ENCODE assay signal across 28 mouse cellular contexts in the genomic region with DNA sequence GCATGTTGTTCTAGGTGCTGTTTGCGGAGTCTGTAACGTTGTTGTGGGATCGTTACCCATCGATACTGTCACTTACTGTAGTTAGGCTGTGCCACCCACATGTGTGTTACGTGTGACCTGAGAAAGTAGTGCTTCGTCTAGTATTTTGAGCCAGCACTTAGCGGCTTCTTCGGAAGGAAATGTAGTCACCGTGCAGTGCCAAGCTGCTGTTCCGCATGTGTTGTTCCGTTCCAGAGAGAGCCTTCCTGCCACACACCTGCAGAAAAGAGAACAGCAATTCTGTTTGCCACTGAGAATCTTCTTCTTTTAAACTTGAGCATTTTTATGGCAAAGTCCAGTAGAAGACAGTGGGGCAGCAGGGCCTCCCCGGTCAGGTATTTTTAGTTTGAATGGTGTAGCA.
DNase-seq lines count a peak whose midpoint lies in the region; ATAC-seq and TF ChIP-seq lines count a peak whose summit lies in the region.
"Had no signal": no experiment of that assay in that cellular context is flagged by ENCODE, and none has a peak within 500 bp of the region (broad histone marks: within the 10 kb centered on the region; RNA-seq: fewer than 3 reads in every experiment).

No protein-coding gene starts in this region.

- TF ChIP-seq CTCF in spleen, adult 2 months (IDR thresholded peaks at IDR 0.05; ENCODE audit: extremely low read depth, insufficient read depth, insufficient read length, insufficient replicate concordance) = no peak

- DNase-seq in hindbrain, embryonic 11.5 days (ENCODE audit: low spot score) = no peak
- peak; percentile 55 to 64 for DNase-seq in spleen, adult 2 months (ENCODE audit: low read depth in 1 of 2, low spot score in 2 of 2)
- no peak for DNase-seq in spleen, adult 12 weeks (ENCODE audit: low spot score)
- peak; percentile 24 for DNase-seq in thymus, postnatal 25 days
- DNase-seq in left cerebral cortex, postnatal 4 days = no peak
- no peak for DNase-seq in left cerebral cortex, adult 8-10 months (ENCODE audit: low spot score in 2 of 2)
- DNase-seq: adrenal gland, postnatal 25 days; cerebellum, adult 11-12 months; cerebellum, adult 9-11 months; embryo, embryonic 11 days; gastrocnemius, postnatal 25 days; heart, adult 2 months; kidney, adult 18-20 months; kidney, postnatal 25 days; liver; lung, embryonic 14.5 days; midbrain, embryonic 14.5 days; right cerebral cortex, adult 18-20 months had no signal

- H3K27ac ChIP-seq in hindbrain, embryonic 13.5 days = peak overlapping the region; percentile 20; the same call in 1 of the 2 replicates
- H3K27ac ChIP-seq in hindbrain, embryonic 11.5 days (ENCODE audit: low read depth, low read length) = no peak overlapping the region
- peak overlapping the region; percentile 84 for H3K27ac ChIP-seq in spleen, adult 2 months (ENCODE audit: insufficient read depth, low read length)
- H3K27ac ChIP-seq: embryonic facial prominence, embryonic 12.5 days; heart, adult 2 months; kidney, embryonic 15.5 days; left cerebral cortex, adult 2 months; liver, embryonic 15.5 days; macrophage had no signal

- intact Hi-C loops in left cerebral cortex, postnatal 4 days (cut with DNase I) = no loop called here

- no peak overlapping the region for H3K9ac ChIP-seq in hindbrain, embryonic 13.5 days
- H3K9ac ChIP-seq in hindbrain, embryonic 11.5 days (ENCODE audit: low read depth, low read length) = no peak overlapping the region
- H3K9ac ChIP-seq: embryonic facial prominence, embryonic 12.5 days; heart, embryonic 12.5 days; kidney, embryonic 15.5 days; liver, embryonic 15.5 days; lung, embryonic 14.5 days had no signal

- no peaks in the 10 kb centered on the region for H3K27me3 ChIP-seq in hindbrain, embryonic 13.5 days
- H3K27me3 ChIP-seq in hindbrain, embryonic 11.5 days (ENCODE audit: control insufficient read depth, insufficient read depth, low read length) = no peaks in the 10 kb centered on the region
- no peaks in the 10 kb centered on the region for H3K27me3 ChIP-seq in spleen, adult 2 months (ENCODE audit: control insufficient read depth, insufficient read depth, low read length)
- H3K27me3 ChIP-seq: embryonic facial prominence, embryonic 12.5 days; heart, embryonic 12.5 days; kidney, embryonic 15.5 days; liver, embryonic 15.5 days had no signal

- H3K4me1 ChIP-seq in hindbrain, embryonic 13.5 days (replicated peaks) = peaks cover 10% of the 10 kb centered on the region; the same call in 1 of the 2 replicates
- H3K4me1 ChIP-seq in hindbrain, embryonic 11.5 days (replicated peaks; ENCODE audit: control insufficient read depth, insufficient read depth, low read length) = no peaks in the 10 kb centered on the region
- peaks cover 3% of the 10 kb centered on the region; the same call in 1 of the 2 replicates for H3K4me1 ChIP-seq in spleen, adult 2 months (ENCODE audit: control insufficient read depth, insufficient read depth, insufficient read length)

- WGBS in hindbrain, embryonic 13.5 days = 93% methylated on average over 12 of the region's 12 CpGs
- 93% methylated on average over 12 of the region's 12 CpGs for WGBS in hindbrain, embryonic 11.5 days
- 48% methylated on average over 12 of the region's 12 CpGs for WGBS in spleen, adult 2 months

- no peaks in the 10 kb centered on the region for H3K36me3 ChIP-seq in hindbrain, embryonic 13.5 days
- no peaks in the 10 kb centered on the region for H3K36me3 ChIP-seq in hindbrain, embryonic 11.5 days (ENCODE audit: control insufficient read depth, insufficient read depth, low read length)
- no peaks in the 10 kb centered on the region for H3K36me3 ChIP-seq in spleen, adult 2 months (ENCODE audit: control insufficient read depth, insufficient read depth, low read length)
- H3K36me3 ChIP-seq: embryonic facial prominence, embryonic 12.5 days; heart, embryonic 12.5 days; kidney, embryonic 15.5 days; liver, embryonic 15.5 days had no signal

- no peak for ATAC-seq in hindbrain, embryonic 13.5 days (ENCODE audit: low FRiP score)
- no peak for ATAC-seq in hindbrain, embryonic 11.5 days (ENCODE audit: low FRiP score)
- ATAC-seq in monocyte, adult 5-6 weeks (replicated peaks; ENCODE audit: insufficient number of reproducible peaks, low FRiP score, low TSS enrichment, poor library complexity, severe bottlenecking) = 0 out of 2 replicates have a peak, but pooled peaks have one; percentile 31
- ATAC-seq: CD4-positive, CD25-positive, alpha-beta regulatory T cell, adult 4 months; forebrain, embryonic 14.5 days had no signal

- H3K4me3 ChIP-seq in hindbrain, embryonic 13.5 days = no peak overlapping the region
- no peak overlapping the region for H3K4me3 ChIP-seq in hindbrain, embryonic 11.5 days (ENCODE audit: low read depth, low read length)
- no peak overlapping the region for H3K4me3 ChIP-seq in spleen, adult 2 months (ENCODE audit: extremely low read depth, insufficient read depth, insufficient read length)
- H3K4me3 ChIP-seq: embryonic facial prominence, embryonic 12.5 days; heart, adult 2 months; heart, embryonic 12.5 days; kidney, embryonic 15.5 days; left cerebral cortex, adult 2 months; liver, embryonic 15.5 days had no signal

- H3K4me2 ChIP-seq in hindbrain, embryonic 13.5 days = no peak overlapping the region
- H3K4me2 ChIP-seq in hindbrain, embryonic 11.5 days (replicated peaks; ENCODE audit: low read depth, low read length) = no peak overlapping the region
- H3K4me2 ChIP-seq: embryonic facial prominence, embryonic 12.5 days; heart, embryonic 12.5 days; kidney, embryonic 15.5 days; liver, embryonic 15.5 days; lung, embryonic 14.5 days had no signal

- no peak for TF ChIP-seq POLR2A in spleen, adult 2 months (IDR thresholded peaks at IDR 0.05; ENCODE audit: low read depth, low read length)

- H3K9me3 ChIP-seq in hindbrain, embryonic 13.5 days = no peaks in the 10 kb centered on the region
- no peaks in the 10 kb centered on the region for H3K9me3 ChIP-seq in hindbrain, embryonic 11.5 days (ENCODE audit: control insufficient read depth, low read length)
- H3K9me3 ChIP-seq: embryonic facial prominence, embryonic 12.5 days; heart, embryonic 12.5 days; kidney, embryonic 15.5 days; liver, embryonic 15.5 days had no signal

Comparison
In these comparisons a context has a peak if more than half of its experiments do, and no peak if none do; other contexts are left out.
1. DNase-seq: peak in spleen, adult 2 months (2 of 2) and thymus, postnatal 25 days (single experiment); none in hindbrain, embryonic 11.5 days (single experiment), spleen, adult 12 weeks (single experiment), left cerebral cortex, postnatal 4 days (single experiment) and left cerebral cortex, adult 8-10 months (0 of 2).